Mouse (Mus musculus): ENCODE data around the gene Dnah14.

The Dnah14 gene

GRCm38 (mm10) chr1:181599376-181599775, 23.0 kb downstream of the Dnah14 start:
- DNase-seq (ENCODE audit: low read depth, low spot score) = no peak

DNA sequence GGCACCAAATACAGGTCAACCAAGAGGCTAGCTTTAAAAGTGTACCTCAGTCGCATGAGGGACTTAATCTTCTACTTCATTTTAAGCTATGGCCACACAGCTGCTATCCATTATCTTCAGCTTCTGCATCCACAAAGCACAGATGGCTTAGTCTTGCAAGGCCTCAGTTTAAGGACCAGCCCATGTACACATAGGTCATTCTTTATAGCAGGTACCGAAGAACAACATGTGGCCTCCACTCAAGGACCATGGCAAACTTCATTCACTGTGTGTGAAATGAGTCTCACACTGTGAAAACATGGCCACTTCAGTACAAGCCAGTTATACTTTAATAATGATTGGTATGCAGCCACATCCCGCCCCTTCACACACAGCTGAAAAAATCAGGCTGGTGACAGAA, 34.8 kb downstream of the Dnah14 start:
- DNase-seq (ENCODE audit: low read depth, low spot score) = no peak

- DNase-seq (ENCODE audit: low read depth, low spot score) = no peak
Measured at GRCm38 (mm10) chr1:181615866-181616491, 39.6 kb downstream of the Dnah14 start.

- no peak for DNase-seq (ENCODE audit: low read depth, low spot score)
Measured at GRCm38 (mm10) chr1:181617332-181617731, 41.0 kb downstream of the Dnah14 start.

- DNase-seq (ENCODE audit: low read depth, low spot score) = no peak
Measured at GRCm38 (mm10) chr1:181623149-181623680, 46.9 kb downstream of the Dnah14 start.

DNA sequence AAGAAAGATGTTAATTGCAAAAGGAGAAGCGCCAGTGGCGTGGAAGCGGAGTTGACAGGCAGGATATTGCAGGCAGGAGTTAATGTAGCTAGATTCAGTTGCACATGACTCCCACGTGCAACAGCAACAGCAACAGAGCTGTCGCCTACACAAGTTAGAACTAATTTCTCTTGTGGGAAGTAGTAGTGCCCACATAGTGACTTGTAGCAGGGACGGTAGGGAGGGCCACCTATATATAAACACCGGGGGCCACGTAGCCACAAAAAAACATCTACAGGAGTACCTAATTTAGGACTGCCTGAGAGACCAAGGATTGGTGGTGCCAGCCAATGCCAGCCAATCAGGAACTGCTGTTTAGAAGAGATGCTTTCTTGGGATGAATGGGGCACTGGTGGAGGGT, 48.5 kb downstream of the Dnah14 start:
- DNase-seq (ENCODE audit: low read depth, low spot score) = no peak

DNA sequence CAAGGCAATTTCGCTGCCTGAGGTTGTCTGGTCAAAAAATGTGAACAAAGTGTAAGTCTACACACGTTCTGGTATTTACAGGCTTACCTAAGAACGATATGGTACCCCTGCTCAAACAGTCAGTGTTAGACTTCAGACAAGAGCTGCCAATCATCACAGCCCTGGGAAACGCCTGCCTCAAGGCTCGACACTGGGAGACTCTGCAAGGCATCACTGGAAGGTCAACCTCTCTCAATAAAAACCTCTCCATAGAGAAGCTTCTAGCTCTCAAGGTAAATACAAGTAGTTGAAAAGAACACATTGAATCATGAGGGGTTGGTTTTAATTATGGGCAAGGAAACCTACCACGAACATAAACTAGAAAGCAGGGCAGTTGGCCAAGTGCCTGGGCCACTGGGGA, 51.9 kb downstream of the Dnah14 start:
- DNase-seq (ENCODE audit: low read depth, low spot score) = no peak

- no peak for DNase-seq (ENCODE audit: low read depth, low spot score)
Measured at GRCm38 (mm10) chr1:181631371-181631770, 55.0 kb downstream of the Dnah14 start.

DNA sequence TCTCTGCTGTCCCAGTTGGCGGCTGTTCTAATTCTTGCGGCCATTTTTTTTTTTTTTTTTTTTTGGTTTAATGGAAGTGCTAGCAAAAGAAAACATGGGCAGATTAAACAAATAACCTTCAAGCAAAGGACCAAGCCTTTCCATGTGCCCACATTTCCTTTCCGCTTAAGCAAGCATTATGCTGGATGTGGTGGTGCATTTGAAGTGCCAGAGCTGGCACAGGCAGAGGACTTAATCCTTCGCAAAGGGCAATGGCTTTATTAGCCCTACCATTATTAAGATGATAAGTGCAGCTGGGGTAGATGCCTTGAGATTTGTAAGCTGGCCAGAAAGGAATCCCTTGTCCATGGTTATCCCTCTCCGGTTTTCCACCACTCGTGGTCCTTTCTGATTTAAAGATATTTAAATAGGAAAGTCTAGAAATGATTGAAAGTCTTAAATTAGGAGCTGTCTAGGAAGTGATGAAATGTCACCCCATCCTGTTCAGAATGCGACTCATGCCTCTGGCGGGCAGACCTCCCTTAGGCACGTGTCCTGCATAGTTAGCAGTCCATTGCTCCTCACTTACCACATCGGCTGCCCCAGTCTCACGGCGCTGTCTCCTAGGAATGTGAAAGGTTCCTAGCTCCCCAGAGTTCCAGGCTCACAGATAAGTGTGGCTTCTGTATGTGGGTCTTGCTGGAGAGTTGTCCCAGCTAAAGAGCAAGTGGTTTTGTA, 61.8 kb downstream of the Dnah14 start:
- no peak for DNase-seq (ENCODE audit: low read depth, low spot score)

GRCm38 (mm10) chr1:181640383-181640782, 64.0 kb downstream of the Dnah14 start:
- DNase-seq (ENCODE audit: low read depth, low spot score) = no peak

GRCm38 (mm10) chr1:181647467-181647866, 71.1 kb downstream of the Dnah14 start:
- DNase-seq (ENCODE audit: low read depth, low spot score) = no peak

DNA sequence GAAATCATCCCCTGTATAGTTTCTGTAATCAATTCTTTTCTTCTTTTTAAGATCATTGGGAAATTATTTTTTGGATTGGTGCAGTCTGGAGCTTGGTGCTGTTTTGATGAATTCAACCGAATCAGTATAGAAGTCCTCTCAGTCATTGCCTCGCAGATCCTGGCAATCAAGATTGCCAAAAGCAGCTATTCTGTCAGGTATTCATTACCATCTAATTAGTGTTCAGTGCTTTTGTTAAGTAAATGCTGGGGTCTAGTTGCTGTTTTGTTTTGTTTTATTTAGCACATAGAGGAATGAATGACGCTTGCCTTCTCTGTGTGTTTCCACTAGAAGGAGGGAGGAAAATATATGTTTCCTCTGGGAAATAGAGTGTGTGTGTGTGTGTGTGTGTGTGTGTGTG, 77.1 kb downstream of the Dnah14 start:
- no peak for DNase-seq (ENCODE audit: low read depth, low spot score)

DNA sequence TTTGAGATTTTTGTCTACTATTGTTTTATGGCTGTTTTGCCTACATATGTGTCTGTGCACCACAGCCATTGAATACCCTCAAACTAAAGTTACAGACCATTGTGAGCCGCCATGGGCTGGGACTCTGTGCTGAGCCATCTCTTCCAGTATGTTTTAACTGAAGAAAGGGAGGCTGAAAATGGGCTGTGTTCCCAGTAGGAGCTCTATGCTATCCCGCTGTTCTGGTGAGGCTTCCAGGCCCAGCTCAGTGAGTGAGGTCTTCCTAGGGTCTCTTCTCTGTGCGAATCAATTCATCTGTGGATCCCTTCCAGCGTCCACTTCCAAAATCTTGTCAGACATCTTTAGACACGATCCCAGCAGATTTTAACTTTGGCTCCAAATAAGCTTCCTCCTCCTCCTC, 80.1 kb downstream of the Dnah14 start:
- no peak for DNase-seq (ENCODE audit: low read depth, low spot score)

- no peak for DNase-seq (ENCODE audit: low read depth, low spot score)
Measured at GRCm38 (mm10) chr1:181666801-181667200, 90.4 kb downstream of the Dnah14 start.

DNA sequence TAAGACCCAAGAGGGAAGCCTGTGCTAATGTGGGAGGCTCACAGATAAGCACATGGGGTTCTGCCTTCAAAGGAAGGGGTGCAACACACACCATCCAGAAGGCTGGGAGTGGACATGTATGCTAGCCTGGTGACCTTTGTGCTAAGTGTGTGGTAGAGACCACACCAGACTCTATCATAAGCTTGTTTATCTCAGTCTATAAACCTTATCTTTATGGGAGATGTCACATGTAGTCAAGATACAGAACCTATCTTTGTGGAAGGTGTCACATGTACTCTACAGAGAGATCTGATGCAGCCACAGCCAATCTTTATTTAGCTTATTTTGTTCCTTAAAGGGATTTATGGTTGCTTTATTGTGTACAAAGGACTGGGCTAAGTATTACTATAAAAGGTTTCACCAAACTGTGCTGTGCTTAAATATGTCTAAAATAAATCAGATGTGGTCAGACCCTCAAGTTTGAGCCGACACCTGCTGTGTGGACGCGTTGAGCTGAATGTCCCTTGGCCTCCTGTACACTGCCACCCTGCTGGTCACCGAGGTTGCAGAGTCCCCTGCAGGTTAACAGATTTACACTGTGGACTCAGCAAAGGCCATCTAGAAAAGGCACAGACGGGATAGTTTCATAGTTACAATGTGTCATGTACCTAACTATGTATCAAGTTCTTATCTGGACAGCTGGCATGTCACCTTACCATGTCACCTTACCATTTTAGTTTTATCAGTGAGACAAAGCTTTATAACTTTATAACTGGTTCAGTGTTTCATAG, 118.6 kb downstream of the Dnah14 start:
- no peak for DNase-seq (ENCODE audit: low read depth, low spot score)

- no peak for DNase-seq (ENCODE audit: low read depth, low spot score)
Measured at GRCm38 (mm10) chr1:181728707-181729106, 152.3 kb downstream of the Dnah14 start.

DNA sequence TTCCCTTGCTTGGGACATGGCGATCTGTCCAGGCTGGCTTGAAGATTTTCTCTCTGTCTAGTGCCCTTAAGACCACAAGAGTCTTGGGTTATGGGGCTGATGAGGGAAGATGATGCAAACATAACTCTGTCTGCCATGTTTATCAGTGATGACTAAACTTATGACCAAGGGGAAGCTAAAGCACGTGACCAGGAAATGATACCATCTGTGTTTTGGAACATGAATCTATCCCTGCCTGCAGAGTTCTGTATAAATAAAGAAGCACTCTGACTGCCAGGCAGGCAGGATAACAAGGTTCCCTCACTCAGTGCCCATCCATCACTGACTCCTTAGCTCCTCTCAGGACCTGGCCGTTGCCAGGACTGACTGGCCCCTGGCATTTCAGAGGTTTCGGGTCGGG, 157.2 kb downstream of the Dnah14 start:
- DNase-seq (ENCODE audit: low read depth, low spot score) = no peak

DNA sequence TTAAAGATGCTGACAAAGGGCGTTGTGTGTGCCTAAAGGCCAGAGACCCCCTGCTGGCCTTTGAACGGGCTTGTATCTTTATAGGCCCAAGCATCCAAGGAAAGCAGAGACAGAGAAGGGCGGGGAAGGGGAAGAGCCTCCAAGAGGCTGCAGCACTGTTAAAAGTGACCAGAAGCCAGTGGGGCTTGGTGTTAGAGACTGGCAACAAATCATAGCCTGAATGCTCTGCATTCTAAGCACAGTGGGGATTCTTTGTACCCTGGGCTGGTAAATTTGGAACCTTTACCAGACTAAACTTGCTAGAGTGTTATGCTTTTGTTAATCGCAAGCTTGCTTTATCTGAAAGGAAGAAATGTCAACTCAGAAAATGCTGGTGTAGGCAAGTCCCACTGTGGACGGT, 163.9 kb downstream of the Dnah14 start:
- DNase-seq (ENCODE audit: low read depth, low spot score) = no peak

GRCm38 (mm10) chr1:181742251-181742885, 166.0 kb downstream of the Dnah14 start:
- no peak for DNase-seq (ENCODE audit: low read depth, low spot score)

- no peak for DNase-seq (ENCODE audit: low read depth, low spot score)
Measured at GRCm38 (mm10) chr1:181769392-181769791, 193.0 kb downstream of the Dnah14 start.

DNA sequence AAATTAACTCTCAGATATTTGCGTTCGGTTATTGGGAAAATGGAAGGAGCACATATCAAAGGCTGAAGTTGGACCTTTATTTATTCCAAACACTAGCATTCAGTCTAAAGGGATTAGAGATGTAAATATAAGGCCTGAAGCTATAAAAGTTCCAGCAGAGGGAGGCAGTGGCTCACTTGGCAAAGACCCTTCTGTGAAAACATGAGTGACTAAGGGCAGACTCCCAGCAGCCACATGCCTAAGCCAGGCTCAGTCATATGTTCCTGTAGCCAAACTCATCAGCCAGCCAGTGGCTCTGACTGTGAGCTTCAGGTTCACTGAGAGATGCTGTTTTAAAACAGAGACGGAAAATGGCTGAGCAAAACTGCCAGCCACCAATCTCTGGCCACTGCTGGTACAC, 195.5 kb downstream of the Dnah14 start:
- no peak for DNase-seq (ENCODE audit: low read depth, low spot score)

GRCm38 (mm10) chr1:181776541-181776940, 200.2 kb downstream of the Dnah14 start:
- no peak for DNase-seq (ENCODE audit: low read depth, low spot score)

Data from brain, embryonic 18.5 days (tissue).